Mouse (Mus musculus) common myeloid progenitor, adult 5-6 weeks (primary cell): ENCODE measurements around the gene Mterf4. TPM values are rescaled to one million over a fixed set of nuclear protein-coding genes. Genes with fewer than 3 reads are reported as not detected.
A peak's percentile ranks its signal among the peaks of the same experiment; 100 is the strongest.
"Not testable (repeated sequence)": the region's sequence is repeated elsewhere in the genome, so short reads cannot be mapped to it uniquely, and the experiment has no call there.

Experiments used
- ATAC-seq: replicated peaks from 2 replicates; pipeline ENCODE4 v1.8.0; 2016; ENCODE audit warnings: low read depth, mild to moderate bottlenecking, moderate TSS enrichment, inconsistent platforms; ENCODE audit not compliant: poor library complexity, severe bottlenecking
- total RNA-seq: library from RNA; stranded (forward); fragments of 200-1000, 187-1606 nt; gene quantifications from 2 replicates; pipeline ENCODE4 v1.2.3, GENCODE M21; 2017

The Mterf4 gene
- 15.4 and 23.1 TPM in 2 replicates for total RNA-seq

GRCm38 (mm10) chr1:93305581-93306337 lies at the start of gene Mterf4:
Mterf4 (minus strand) TSS chr1:93305915.
- ATAC-seq = peak; percentile 99

GRCm38 (mm10) chr1:93352724-93353123 lies 47.0 kb upstream of the Mterf4 start:
- ATAC-seq = no peak

GRCm38 (mm10) chr1:93349701-93350100 lies 44.0 kb upstream of the Mterf4 start:
- no peak for ATAC-seq

GRCm38 (mm10) chr1:93347176-93347575 lies 41.5 kb upstream of the Mterf4 start:
- no peak for ATAC-seq

GRCm38 (mm10) chr1:93343504-93344047 lies 37.9 kb upstream of the Mterf4 start:
- peak; percentile 89 for ATAC-seq

GRCm38 (mm10) chr1:93342648-93343503 lies 37.2 kb upstream of the Mterf4 start, which contains the start of the genes Ppp1r7 and Pask:
Ppp1r7 (plus strand) TSS chr1:93342854.
Pask (minus strand) TSS chr1:93343482.
- peak; percentile 92 for ATAC-seq

- ATAC-seq = no peak
Measured at GRCm38 (mm10) chr1:93334621-93335020, 28.9 kb upstream of the Mterf4 start.

GRCm38 (mm10) chr1:93326446-93326845 lies 20.7 kb upstream of the Mterf4 start:
- no peak for ATAC-seq

- ATAC-seq = no peak
Measured at GRCm38 (mm10) chr1:93323973-93324372, 18.3 kb upstream of the Mterf4 start.

GRCm38 (mm10) chr1:93300578-93300977 lies 5.1 kb downstream of the Mterf4 start:
- ATAC-seq = no peak

GRCm38 (mm10) chr1:93299791-93300190 lies 5.9 kb downstream of the Mterf4 start:
- no peak for ATAC-seq

- not testable (repeated sequence) for ATAC-seq
Measured at GRCm38 (mm10) chr1:93294491-93294890, 11.2 kb downstream of the Mterf4 start.

GRCm38 (mm10) chr1:93292006-93292405 lies 13.7 kb downstream of the Mterf4 start:
- ATAC-seq = no peak

GRCm38 (mm10) chr1:93291591-93291990 lies 14.1 kb downstream of the Mterf4 start:
- ATAC-seq = no peak

- ATAC-seq = peak; percentile 24; the same call in 1 of the 2 replicates
Measured at GRCm38 (mm10) chr1:93290956-93291355, 14.8 kb downstream of the Mterf4 start.

- peak; percentile 56; the same call in 1 of the 2 replicates for ATAC-seq
Measured at GRCm38 (mm10) chr1:93289678-93290214, 16.0 kb downstream of the Mterf4 start.

GRCm38 (mm10) chr1:93277041-93277440 lies 28.7 kb downstream of the Mterf4 start:
- no peak for ATAC-seq

- ATAC-seq = no peak
Measured at GRCm38 (mm10) chr1:93275561-93275960, 30.2 kb downstream of the Mterf4 start.

- peak; percentile 93 for ATAC-seq
Measured at GRCm38 (mm10) chr1:93272409-93272821, 33.3 kb downstream of the Mterf4 start.

- no peak for ATAC-seq
Measured at GRCm38 (mm10) chr1:93271751-93272150, 34.0 kb downstream of the Mterf4 start.
